Mouse (Mus musculus) kidney, embryonic 16.5 days (tissue): ENCODE results near the gene Actg2. TPM values are rescaled to one million over a fixed set of nuclear protein-coding genes. Genes with fewer than 3 reads are reported as not detected.

Experiments used
- ATAC-seq: fragments of 200-750 bp; cut with Nextera tagmentation; 2 replicates; pipeline ENCODE4 v1.8.0; 2017; ENCODE audit warnings: moderate TSS enrichment; ENCODE audit not compliant: low FRiP score, low TSS enrichment
- H3K27ac ChIP-seq: fragments of 300-500 bp; sonication (generic); 2 replicates; pipeline ENCODE4 v1.5.1; 2014; ENCODE audit warnings: low read length
- H3K27me3 ChIP-seq: fragments of 300-500 bp; sonication (generic); 2 replicates; pipeline ENCODE4 v1.6.1; 2014; ENCODE audit warnings: low read length, control low read depth, mixed read lengths; ENCODE audit not compliant: insufficient read depth
- H3K36me3 ChIP-seq: fragments of 300-500 bp; sonication (generic); 2 replicates; pipeline ENCODE4 v1.6.1; 2014; ENCODE audit warnings: low read length, control low read depth, mixed read lengths; ENCODE audit not compliant: insufficient read depth
- H3K4me1 ChIP-seq: fragments of 300-500 bp; sonication (generic); 2 replicates; pipeline ENCODE4 v1.6.1; 2014; ENCODE audit warnings: low read length, control low read depth, mixed read lengths; ENCODE audit not compliant: insufficient read depth
- H3K4me2 ChIP-seq: fragments of 300-500 bp; sonication (generic); replicated peaks from 2 replicates; pipeline ENCODE4 v1.6.1; 2014; ENCODE audit warnings: low read depth, low read length
- H3K4me3 ChIP-seq: fragments of 300-500 bp; sonication (generic); 2 replicates; pipeline ENCODE4 v1.5.1; 2014; ENCODE audit warnings: mild to moderate bottlenecking, low read length
- H3K9ac ChIP-seq: fragments of 300-500 bp; sonication (generic); replicated peaks from 2 replicates; pipeline ENCODE4 v1.6.1; 2014; ENCODE audit warnings: low read length
- H3K9me3 ChIP-seq: fragments of 300-500 bp; sonication (generic); 2 replicates; pipeline ENCODE4 v1.6.1; 2016; ENCODE audit warnings: low read length, control low read depth
- WGBS: fragments of 180-500 bp; shearing (Covaris S2); extraction: QIAGEN DNeasy Blood & Tissue Kit; methylation state at CpG from one replicate; pipeline ENCODE4 v1.1.7; 2014; 5-methylcytosine and 5-hydroxymethylcytosine counted together
- polyA plus RNA-seq: library from polyadenylated mRNA; unstranded; fragments of >200 nt; fragmentation: Nextera tagmentation; extraction: Ambion mirVana; gene quantifications from 2 replicates; pipeline ENCODE4 v1.2.1, GENCODE M21; 2015

Gene Actg2
- polyA plus RNA-seq, 1 experiment from 2014 or later: 182 TPM

DNA sequence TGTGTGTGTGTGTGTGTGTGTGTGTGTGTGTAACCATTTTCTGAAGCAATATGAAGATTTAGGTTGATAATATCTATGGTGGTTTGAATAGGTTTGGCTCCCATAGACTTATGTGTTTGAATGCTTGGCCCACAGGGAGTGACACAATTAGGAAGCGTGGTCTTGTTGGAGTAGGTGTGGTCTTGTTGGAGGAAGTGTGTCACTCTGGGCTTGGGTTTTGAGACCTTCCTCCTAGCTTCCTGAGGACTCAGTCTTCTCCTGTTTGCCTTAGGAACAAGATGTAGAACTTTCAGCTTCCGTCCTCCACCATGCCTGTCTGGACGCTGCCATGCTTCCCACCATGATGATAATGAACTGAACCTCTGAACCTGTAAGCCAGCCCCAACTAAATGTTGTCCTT, 17.4 kb downstream of the Actg2 start:
- no peak overlapping the region for H3K4me2 ChIP-seq
- 83% methylated on average over 3 of the region's 3 CpGs for WGBS
- no peak for ATAC-seq

DNA sequence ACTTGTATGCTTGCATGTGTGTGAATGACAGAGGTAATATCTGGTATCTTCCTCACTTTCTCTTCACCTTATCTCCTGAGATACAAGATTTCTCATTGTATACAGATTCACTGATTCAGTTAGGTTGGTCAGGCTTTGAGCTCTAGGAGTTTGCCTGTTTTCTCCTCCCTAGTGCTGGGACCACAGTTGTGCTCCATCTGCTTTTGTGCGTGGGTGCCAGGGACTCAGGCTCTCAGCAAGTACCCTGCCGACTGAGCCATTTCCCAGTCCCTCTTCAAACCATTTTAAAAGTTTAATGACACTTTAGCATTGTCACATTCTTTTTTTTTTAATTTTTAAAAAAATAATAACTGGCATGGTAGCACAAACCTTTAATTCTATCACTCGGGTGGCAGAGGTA, 20.9 kb downstream of the Actg2 start:
- Histone ChIP-seq H3K9me3 (no peaks in the 10 kb centered on the region), H3K4me3 (no peak overlapping the region), H3K27ac (no peak overlapping the region), H3K4me1 (no peaks in the 10 kb centered on the region), H3K27me3 (no peaks in the 10 kb centered on the region), H3K36me3 (no peaks in the 10 kb centered on the region), H3K4me2 (no peak overlapping the region), H3K9ac (no peak overlapping the region)
- ATAC-seq: no peak
- 70% methylated on average over 3 of the region's 3 CpGs for WGBS

More for the DNA sequence above, 17.4 kb downstream of the Actg2 start:
- no peaks in the 10 kb centered on the region for H3K36me3 ChIP-seq
- H3K27ac ChIP-seq: no peak overlapping the region
- H3K4me3 ChIP-seq: no peak overlapping the region
- no peak overlapping the region for H3K9ac ChIP-seq
- no peaks in the 10 kb centered on the region for H3K4me1 ChIP-seq
- H3K9me3 ChIP-seq: no peaks in the 10 kb centered on the region
- no peaks in the 10 kb centered on the region for H3K27me3 ChIP-seq

DNA sequence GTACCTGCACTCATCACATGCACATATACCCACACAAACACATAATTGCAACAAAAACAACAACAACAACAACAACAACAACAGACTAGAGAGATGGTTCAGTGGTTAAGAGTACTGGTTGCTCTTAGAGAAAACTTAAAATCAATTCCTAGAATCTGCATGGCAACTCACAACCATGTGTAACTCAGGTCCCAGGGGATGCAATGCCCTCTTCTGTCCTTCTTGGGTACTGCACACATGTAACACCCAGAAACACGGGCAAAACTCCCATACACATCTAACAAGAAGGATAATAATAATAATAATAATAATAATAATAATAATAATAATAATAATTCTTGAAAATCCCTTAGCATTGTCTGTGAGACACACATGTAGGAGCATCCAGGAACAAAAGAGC, 23.6 kb downstream of the Actg2 start:
- no peaks in the 10 kb centered on the region for H3K9me3 ChIP-seq
- no peaks in the 10 kb centered on the region for H3K36me3 ChIP-seq
- no peak for ATAC-seq
- H3K9ac ChIP-seq: no peak overlapping the region
- H3K4me1 ChIP-seq: peaks cover 1% of the 10 kb centered on the region; the same call in 1 of the 2 replicates
- WGBS: 23% methylated on average over 1 of the region's 1 CpGs
- no peak overlapping the region for H3K4me3 ChIP-seq
- H3K27ac ChIP-seq: no peak overlapping the region
- H3K4me2 ChIP-seq: no peak overlapping the region
- H3K27me3 ChIP-seq: no peaks in the 10 kb centered on the region

GRCm38 (mm10) chr6:83510210-83510609, 25.9 kb downstream of the Actg2 start:
- Histone ChIP-seq H3K4me1 (peaks cover 12% of the 10 kb centered on the region), H3K36me3 (no peaks in the 10 kb centered on the region), H3K9me3 (no peaks in the 10 kb centered on the region), H3K27ac (no peak overlapping the region), H3K9ac (no peak overlapping the region), H3K4me3 (no peak overlapping the region), H3K4me2 (no peak overlapping the region), H3K27me3 (no peaks in the 10 kb centered on the region)
- 56% methylated on average over 2 of the region's 2 CpGs for WGBS
- no peak for ATAC-seq

GRCm38 (mm10) chr6:83509442-83509841, 26.6 kb downstream of the Actg2 start:
- ATAC-seq: no peak
- H3K27ac ChIP-seq: no peak overlapping the region
- H3K9ac ChIP-seq: no peak overlapping the region
- no peaks in the 10 kb centered on the region for H3K9me3 ChIP-seq
- no peak overlapping the region for H3K4me2 ChIP-seq
- 37% methylated on average over 8 of the region's 8 CpGs for WGBS
- H3K4me3 ChIP-seq: no peak overlapping the region
- H3K4me1 ChIP-seq: peaks cover 12% of the 10 kb centered on the region
- H3K36me3 ChIP-seq: no peaks in the 10 kb centered on the region
- H3K27me3 ChIP-seq: no peaks in the 10 kb centered on the region

DNA sequence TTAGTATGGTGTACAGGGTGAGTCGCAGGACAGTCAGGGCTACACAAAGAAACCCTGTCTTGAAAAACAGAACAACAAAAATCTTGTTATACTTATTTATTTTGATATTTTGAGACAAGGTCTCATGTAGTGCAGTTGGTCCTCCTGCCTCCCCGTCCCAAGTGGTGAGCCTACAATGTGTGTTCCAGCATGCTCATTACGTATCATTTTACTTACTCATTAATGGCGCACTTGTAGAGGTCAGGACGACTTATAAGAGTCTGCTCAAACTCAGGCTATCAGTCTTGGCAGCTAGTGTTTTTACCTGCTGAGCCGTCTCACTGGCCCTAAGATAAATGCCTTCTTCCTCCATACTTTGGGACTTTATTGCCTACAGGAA, 28.9 kb downstream of the Actg2 start:
- H3K4me3 ChIP-seq: peak overlapping the region; percentile 84
- peak overlapping the region; percentile 64 for H3K9ac ChIP-seq
- H3K4me1 ChIP-seq: peaks cover 12% of the 10 kb centered on the region
- H3K27me3 ChIP-seq: no peaks in the 10 kb centered on the region
- H3K36me3 ChIP-seq: no peaks in the 10 kb centered on the region
- H3K4me2 ChIP-seq: peak overlapping the region; percentile 78
- no peak; the same call in 1 of the 2 replicates for ATAC-seq
- no peaks in the 10 kb centered on the region for H3K9me3 ChIP-seq
- 23% methylated on average over 6 of the region's 6 CpGs for WGBS
- peak overlapping the region; percentile 74 for H3K27ac ChIP-seq

GRCm38 (mm10) chr6:83506258-83507167, 29.6 kb downstream of the Actg2 start, which contains the start of gene Dguok:
Dguok (minus strand) TSS chr6:83506969.
- Histone ChIP-seq H3K27ac (peak within 1 kb of the TSS; percentile 96), H3K36me3 (no peaks in the 10 kb centered on the region), H3K4me2 (peak within 1 kb of the TSS; percentile 78), H3K9me3 (no peaks in the 10 kb centered on the region), H3K27me3 (no peaks in the 10 kb centered on the region), H3K9ac (peak within 1 kb of the TSS; percentile 88), H3K4me3 (peak within 1 kb of the TSS; percentile 84), H3K4me1 (peaks cover 17% of the 10 kb centered on the region)
- 0% methylated on average over 54 of the region's 54 CpGs for WGBS
- peak; percentile 99 for ATAC-seq

DNA sequence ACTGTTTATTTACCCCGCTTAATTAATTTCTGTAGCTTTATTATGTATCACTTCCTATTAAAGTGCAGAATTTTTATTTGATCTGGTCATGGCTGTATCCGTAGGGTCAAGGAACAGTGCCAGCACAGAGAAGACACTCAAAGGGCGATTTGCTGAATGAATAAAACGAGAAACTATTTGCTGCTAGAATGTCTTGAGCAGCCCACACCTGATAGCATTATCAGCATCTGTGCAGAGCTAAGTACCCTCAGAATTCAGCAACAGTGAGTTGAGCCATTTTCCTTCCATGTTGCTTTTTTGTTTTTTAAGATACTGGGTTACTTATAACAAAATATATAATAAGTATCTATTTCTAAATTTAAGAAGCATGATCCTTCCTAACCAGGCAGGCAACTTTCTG, 30.5 kb downstream of the Actg2 start:
- Histone ChIP-seq H3K9ac (peak overlapping the region; percentile 88), H3K27me3 (no peaks in the 10 kb centered on the region), H3K36me3 (peaks cover under 1% of the 10 kb centered on the region; the same call in 1 of the 2 replicates), H3K4me2 (peak overlapping the region; percentile 78), H3K27ac (no peak overlapping the region), H3K4me1 (peaks cover 17% of the 10 kb centered on the region), H3K9me3 (no peaks in the 10 kb centered on the region), H3K4me3 (peak overlapping the region; percentile 84)
- ATAC-seq: no peak
- 90% methylated on average over 4 of the region's 4 CpGs for WGBS

DNA sequence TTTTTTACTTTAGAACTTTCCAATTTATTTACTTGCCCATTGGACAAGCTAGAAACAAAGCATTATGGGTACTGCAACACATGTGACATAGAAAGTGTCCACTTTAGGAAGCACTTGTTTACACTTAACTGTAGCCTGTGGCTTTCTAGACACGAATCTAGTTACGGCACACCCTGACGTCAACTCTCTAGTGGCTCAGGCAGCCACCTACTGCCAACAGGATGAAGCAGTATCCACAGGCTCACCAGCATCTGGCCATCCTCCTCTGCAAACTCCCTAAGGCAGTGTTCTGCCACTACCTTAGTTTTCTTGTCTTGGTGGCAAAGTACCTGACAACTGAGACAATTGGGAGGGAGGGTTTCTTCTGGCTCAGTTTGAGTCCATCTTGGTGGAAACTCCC, 32.7 kb downstream of the Actg2 start:
- H3K27me3 ChIP-seq: no peaks in the 10 kb centered on the region
- WGBS: 83% methylated on average over 3 of the region's 3 CpGs
- ATAC-seq: no peak
- H3K4me2 ChIP-seq: no peak overlapping the region
- H3K4me3 ChIP-seq: no peak overlapping the region
- H3K36me3 ChIP-seq: peaks cover 4% of the 10 kb centered on the region; the same call in 1 of the 2 replicates
- H3K27ac ChIP-seq: no peak overlapping the region
- no peaks in the 10 kb centered on the region for H3K9me3 ChIP-seq
- H3K9ac ChIP-seq: no peak overlapping the region
- H3K4me1 ChIP-seq: peaks cover 17% of the 10 kb centered on the region

DNA sequence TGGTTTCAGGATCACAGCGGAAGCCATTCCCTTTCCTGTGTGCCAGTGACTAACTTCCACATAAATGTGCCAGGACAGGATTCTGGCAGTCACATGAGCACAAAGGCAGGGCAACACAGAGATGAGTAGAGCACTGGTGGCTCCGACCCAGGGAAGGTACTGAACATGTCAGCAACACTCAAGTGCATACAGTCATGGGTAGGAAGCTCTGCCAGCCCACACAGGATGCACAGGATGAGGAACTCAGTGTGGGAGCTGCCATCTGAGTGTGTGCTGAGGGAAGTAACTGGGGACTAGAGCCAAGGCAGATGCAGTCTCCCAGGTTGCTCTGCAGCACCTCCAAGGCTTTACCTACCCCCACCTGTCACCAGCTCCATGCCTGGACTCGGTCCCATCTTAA, 33.4 kb downstream of the Actg2 start:
- H3K9me3 ChIP-seq: no peaks in the 10 kb centered on the region
- H3K27me3 ChIP-seq: no peaks in the 10 kb centered on the region
- H3K36me3 ChIP-seq: peaks cover 4% of the 10 kb centered on the region; the same call in 1 of the 2 replicates
- WGBS: 81% methylated on average over 3 of the region's 3 CpGs
- no peak for ATAC-seq
- no peak overlapping the region for H3K4me3 ChIP-seq
- no peak overlapping the region for H3K27ac ChIP-seq
- H3K4me1 ChIP-seq: peaks cover 17% of the 10 kb centered on the region
- H3K4me2 ChIP-seq: no peak overlapping the region
- no peak overlapping the region for H3K9ac ChIP-seq
